Mouse (Mus musculus) fat pad, adult 2 months (tissue): ENCODE measurements around the gene Gm45785.

Experiments used
- DNase-seq: peaks from one replicate; pipeline ENCODE4 v3.0.0-alpha.2; 2011; ENCODE audit warnings: low read depth, low spot score; ENCODE audit errors: extremely low read depth

Gene Gm45785

DNA sequence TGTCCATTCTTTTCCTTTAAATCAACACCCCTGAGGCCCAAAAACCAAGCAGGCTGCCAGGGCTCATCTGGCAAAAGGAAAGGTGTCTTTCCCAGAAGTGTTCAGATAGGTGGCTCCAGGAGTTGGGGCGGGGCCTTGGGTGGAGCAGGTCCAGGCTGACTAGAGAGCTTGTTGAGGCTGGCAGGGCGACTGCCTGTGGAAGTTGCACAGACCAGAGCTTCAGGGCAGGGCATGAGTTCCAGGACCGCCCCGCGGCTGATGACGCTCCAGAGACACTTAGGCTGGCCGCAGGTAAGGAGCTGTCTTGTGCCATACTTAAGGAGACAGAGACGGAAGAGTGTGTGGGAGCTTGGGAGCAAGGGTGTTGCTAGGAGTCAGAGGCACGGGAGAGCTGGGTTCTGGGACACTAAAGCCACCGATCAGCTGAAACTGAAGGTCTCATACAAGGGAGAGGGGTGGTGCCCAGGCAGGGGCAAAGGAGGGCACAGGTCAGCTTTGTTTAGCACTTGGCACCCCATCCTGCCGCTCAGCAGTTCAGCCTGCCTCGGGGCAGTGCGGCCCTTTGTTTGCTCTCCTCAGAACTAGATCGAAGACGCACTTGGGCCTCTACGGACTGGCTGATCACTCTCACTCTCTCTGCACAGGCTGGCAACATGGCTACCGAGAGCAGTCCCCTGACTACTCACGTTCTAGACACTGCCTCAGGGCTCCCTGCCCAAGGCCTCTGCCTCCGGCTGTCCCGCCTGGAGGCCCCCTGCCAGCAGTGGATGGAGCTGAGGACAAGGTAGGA is 21.0 kb downstream of the Gm45785 start, which contains the start of gene Urah:
Urah (plus strand) TSS at position 51 of the 790 bp plus-strand sequence.
- peak; percentile 90 for DNase-seq

DNA sequence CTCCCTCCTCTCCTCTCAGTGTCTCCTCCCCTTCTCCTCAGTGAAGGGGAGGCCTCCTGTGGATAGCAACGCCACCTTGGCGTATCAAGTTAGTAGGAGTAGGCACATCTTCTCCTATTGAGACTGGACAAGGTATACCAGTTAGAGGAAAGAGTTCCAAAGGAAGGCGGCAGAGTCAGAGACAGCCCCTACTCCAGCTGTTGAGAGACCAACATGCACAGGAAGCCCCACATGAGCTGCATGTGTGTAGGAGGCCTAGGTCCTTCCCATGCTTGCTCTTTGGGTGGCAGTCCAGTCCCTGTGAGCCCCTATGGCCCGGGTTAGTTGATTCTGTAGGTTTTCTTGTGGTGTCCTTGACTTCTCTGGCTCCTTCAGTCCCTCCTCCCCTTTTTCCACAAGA is 22.8 kb downstream of the Gm45785 start:
- no peak for DNase-seq

DNA sequence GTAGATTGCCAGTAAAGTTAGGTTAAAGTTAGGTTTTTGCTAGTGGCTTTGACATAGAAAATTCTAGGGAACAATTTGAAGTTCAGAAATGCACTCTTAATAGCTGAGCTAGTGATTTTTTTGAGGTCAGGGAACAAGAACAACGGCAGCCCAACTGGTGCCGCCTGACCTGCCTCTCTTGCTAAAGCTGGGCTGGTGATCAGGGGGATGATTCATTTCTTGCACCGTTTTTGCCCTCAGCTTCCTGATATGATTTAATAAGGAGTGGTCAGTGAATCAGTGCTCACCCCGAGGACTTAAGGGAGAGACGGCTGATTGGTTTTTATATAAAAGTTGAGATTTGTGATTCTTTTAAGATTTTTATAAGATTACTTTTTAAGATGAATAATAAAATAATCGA is 24.7 kb downstream of the Gm45785 start:
- no peak for DNase-seq

DNA sequence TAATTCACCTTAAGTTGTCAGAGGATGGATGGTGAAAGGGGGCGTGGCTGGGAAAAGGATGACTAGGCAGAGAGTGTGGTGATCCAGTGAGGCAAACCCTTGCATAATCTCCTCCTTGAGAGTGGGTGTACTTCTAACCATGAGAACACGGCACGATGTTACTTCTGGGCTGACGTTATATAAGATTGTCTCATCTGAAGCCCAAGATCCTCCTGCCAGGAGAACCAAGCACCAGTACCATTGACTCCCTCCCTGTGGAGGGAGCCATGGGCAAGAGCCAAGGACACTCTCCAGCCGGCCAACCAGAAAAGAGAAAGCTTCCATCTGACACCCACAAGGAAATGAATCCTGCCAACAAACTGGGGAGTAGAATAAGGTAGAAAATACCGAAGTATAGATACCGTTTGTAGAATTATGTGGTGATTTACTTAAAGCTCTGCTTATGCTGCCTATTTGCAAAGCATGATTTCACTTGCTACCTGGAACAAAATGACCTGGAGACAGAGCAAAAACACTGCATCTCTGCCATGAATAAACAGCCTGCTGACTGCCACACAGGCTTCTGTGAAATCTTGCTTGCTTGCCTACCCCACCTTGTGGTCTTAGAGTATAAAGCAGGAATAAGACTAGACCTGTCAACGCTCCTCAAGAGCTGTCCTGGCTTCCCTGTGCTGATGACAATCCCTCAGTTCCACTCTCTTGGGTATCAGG is 27.8 kb downstream of the Gm45785 start:
- no peak for DNase-seq

DNA sequence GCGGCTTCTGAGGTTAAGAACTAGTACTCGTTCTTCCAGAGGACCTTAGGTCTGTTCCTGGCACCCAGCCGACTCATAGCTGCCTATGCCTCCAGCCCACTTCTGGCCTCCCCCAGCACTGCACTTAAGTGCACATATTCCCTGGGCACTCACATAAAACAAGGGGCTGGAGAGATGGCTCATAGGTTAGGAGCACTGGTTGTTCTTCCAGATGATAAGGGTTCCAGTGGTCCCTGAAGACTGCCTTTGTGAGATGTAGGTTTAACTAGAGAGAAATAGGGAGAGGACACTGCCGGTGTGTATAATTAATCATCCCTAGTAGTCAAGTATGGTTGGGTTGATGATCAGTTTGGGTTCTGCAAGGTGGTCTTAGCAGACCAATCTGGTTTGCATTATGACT is 33.4 kb downstream of the Gm45785 start:
- DNase-seq: no peak

DNA sequence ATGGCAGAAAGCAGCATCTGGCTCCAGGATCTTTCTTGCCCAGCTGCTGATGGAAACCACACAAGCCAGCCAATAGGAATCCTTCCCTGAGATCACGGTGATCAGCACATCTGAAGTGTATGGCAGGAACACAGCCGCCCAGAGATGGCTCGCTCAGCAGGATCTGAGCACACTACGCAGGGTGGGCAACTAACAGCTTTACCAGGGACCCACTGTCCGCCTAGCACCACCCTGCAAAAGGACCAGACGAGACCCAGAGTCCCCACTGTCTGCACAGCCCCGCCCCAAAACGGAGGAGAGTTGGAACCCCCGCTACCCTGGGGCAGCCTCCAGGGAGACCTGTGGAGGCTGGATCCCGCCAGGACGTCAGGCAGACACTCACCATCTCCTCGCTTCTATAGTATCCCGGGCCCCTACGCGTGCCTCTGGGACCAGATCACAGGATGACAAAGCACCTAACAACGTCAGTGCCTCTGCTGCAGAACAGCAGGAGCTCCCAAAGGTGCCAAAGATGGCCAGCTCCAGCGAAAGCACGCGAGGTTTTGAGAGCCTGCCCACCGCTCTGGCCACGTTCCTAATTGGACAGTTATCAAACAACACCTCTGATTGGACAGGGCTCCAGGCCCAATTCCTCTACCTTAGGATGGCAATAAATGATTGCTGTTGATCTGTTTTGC is 34.3 kb downstream of the Gm45785 start, which contains the start of gene Zfp941:
Zfp941 (minus strand) TSS at position 526 of the 677 bp plus-strand sequence.
- no peak for DNase-seq

DNA sequence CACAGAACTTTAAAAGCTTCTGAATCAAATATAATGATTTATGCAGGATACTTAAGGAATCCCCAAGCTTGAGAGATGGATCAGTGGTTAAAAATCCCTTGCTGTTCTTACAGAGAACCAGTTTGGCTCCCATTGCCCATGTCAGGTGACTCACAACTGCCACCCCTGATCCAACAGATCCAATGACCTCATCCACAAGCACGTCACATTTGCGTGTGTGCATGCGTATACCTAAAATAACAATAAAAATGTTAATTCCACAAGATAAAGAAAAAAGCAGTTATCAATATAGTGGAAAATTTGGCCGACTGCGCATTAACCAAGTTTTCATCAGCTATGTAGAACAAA is 34.9 kb downstream of the Gm45785 start:
- DNase-seq: no peak

DNA sequence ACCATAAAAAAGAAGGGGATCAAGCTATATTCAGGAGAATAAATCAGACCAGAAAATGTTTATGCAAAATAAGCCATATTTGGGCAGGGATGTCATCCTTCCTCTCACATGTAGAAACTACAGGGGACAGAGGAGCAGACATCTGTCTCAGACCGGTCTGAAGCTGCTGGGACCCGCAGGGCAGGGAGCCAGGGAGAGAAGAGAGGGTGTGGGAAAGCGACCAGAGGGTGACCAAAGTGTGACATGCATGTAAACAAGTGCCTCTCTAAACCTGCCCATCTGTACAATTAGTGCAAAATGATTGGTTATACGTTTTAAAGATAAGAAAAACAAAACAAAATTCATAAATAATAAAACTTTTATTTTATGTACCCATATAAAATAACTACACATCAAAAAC is 36.0 kb downstream of the Gm45785 start:
- no peak for DNase-seq

DNA sequence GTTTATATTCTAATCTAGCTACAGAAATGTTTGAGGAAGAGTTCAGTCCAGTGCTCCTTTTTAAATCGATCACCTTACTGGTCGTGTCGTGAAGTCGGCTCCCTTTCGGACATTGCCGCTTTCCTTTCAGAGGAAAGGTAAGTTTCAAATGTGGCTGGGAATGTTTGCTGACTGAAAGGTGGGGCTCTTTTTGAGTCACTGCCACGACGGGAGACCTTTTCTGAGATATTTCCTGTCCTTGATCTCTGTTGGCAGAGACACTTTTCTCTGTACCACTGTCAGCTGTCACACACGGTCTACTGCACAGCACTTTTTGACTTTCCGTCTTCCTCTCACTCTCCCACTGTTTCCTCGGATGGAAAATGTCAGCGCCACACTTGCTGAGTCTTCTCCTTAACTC is 43.3 kb downstream of the Gm45785 start:
- no peak for DNase-seq

DNA sequence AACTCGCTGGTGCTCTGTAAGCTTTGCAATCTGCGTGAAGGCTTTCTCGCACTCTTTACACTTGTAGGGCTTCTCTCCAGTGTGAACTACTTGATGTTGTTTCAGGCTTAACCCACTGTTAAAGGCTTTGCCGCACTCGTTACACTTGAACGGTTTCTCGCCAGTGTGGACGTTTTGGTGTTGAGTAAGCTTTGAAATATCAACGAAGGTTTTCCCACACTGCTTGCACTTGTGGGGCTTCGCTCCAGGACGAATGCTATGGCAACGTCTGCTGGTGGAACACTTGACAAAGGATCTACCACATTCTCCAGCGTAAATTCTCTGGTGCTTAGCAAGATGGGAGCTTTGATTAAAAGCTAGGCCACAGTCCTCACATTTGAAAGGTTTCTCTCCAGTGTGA is 44.4 kb downstream of the Gm45785 start:
- DNase-seq: no peak

DNA sequence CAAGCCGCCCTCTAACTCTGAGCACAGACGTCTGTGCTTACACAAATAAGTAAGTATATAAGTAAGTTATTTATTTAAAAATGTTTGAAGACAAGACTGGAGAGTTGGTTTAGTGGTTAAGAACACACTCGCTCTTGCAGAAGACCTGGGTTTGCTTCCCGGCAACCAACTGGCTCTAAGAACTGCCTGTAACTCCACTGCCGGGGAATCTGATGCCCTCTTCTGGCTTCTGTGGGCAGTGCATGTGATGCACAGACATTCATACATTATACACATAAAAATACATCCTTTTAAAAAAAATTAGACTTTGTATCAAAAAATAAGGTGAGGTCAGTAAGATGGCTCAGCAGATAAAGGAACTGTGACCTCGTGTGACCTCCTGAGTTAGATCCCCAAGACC is 45.6 kb downstream of the Gm45785 start:
- DNase-seq: no peak

DNA sequence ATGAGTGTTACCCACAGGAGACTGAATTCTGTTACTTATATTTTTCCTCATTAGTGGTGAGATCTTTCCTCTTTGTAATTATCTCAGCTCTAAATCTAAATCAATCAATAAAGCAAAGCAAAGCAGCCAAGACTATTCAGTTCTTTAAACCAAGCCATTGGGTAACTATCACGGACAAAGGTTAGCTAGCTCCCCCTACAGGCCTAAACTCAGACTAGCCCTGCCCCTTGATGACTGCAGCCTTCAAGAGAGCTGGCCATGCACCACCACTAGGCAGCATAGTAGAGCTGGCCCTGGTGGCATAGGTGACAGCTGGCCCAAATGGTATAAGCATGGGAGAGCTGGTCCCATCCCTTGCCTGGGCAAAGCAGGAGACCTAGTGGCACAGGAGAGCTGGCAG is 50.4 kb downstream of the Gm45785 start:
- DNase-seq: no peak

DNA sequence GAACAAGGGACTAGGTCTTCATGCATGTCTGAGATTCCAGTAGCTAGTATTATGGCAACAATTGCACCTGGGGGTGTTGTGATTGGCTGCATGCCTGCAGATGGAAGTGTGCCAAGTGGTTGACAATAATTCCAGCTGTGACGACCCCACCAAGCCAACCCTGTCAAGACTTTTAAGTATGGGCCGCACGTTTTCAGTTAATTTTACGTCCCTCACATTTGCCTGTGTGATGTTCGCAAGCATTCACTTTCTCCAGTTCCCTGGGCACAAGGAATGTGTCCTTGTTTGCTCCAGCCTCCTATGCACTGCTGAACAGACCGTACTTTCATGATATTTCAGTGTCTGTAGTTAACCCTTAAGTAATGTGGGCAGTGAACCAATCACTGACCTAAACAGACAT is 53.5 kb downstream of the Gm45785 start:
- no peak for DNase-seq

DNA sequence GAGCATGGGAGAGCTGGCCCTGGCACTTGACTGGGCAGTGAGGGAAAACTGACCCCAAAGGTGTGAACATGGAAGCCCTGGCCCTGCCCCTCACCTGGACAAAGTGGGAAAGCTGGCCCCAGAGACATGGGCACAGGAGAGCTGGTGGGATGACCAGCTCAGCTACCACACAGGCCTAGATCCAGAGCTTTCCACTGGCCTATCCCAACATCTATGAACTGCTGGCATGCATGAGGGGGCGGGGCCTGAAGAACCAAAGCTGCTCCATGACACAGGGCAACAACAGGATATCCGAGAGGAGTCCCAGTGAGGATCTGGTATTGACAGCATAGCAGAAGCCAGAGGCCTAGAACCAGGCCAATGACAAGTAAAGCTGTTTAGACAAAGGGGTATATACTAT is 57.9 kb downstream of the Gm45785 start:
- DNase-seq: no peak

DNA sequence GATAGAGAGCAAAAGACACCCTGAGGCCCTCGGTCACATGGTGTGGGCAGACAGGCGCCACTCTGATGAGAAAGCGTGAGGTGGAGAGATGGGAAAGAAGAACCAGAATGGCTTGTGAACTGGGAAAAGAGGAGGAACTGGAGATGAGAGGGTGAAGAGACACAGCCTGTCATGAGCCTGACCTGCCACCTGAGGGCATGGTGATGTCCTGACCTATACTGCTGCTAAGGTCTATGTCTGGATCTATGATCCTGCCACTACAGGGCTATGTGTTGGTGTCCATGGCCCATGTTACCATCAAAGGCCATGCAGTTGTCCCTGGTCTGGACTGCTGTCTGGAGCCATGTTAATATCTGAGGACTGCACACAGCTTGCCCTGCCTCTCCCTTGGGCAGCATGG is 58.5 kb downstream of the Gm45785 start:
- no peak for DNase-seq

DNA sequence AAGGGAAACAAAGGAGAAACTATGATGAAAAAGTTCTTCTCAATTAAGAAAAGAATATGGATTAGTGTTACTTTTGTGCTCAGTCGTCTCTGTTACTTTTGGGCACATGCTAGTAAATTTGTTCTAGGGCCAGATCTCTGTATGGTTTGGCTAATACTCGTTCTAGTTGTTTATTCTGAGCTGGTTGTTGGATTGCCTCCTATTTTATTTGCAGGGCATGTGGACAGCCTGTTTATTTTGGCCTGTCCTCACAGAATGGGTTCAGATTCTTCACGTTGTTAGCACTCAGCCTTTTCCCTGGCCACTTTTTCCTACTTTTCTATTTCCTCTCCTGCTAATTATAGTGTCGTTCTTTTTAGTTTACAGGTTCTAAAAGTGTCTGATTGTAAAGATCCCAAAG is 62.6 kb downstream of the Gm45785 start:
- DNase-seq: no peak

DNA sequence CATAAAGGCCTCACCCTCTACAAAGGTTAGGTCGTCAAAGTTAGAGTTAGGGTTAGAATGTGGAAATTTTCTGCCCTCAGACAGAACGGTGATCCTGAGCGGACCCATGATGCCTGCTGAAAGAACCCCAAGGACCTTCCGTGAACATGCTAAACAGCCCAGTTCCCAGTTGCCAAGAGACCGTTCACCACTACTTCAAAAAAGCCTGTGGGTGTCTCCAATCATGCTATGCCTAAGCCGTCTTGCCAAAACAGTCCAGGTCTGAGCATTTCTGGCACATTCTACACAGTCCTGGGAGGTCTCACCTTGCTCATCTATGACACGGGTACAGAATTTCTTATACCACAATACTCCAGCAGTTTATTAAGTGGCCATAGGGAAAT is 68.1 kb downstream of the Gm45785 start:
- DNase-seq: no peak

DNA sequence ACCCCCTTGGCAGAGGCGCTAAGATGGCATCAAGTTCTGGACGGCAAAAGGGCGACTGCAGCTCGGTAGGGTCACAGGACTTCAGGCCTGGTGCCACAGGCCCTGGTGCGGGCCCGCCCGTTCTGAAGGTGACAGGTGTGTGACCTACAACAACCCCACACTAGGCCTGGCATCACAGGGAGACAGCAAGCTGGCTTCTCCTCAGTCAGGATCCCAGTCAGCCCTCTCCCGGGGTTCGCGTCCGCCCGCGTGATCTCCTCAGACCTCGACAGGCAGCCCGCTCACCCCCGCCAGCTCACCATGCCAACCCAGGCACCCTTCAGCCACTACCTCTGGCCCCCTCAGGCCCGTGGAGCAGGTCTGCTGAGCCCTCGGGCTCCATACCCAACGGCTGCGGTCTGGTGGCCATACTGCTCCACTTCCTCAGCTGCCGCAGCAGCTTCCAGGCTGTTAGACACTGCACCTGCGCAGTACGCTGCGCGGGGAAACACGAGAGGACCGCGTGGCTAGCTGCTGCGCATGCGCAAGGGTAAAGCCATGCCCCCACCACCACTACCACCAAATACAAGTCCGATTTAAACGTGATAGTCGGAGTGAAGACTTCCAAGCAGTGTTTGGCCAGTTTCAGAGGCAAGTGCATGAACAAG is 68.6 kb downstream of the Gm45785 start, which contains the start of gene Syce1:
Syce1 (minus strand) TSS at position 447 of the 647 bp plus-strand sequence.
- no peak for DNase-seq

DNA sequence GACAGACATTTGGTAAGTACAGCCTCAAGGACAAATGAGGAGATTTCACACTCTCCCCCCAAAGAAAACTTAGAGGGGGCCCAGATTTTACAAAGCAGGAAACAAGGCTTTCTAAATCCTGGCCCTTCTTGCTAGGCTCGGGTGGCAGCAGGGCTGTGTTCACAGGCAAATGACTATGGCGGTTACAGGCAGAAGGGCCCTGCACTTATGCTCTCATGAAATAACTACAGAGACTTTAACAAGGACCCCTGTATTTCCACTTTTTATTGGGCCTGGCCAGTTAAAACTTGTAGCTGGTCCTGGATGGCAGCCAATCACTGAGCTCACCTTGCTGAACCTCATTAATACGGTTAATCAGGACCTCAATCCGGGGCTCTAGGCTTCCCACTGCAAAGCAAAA is 75.6 kb downstream of the Gm45785 start:
- DNase-seq: no peak
